Mouse (Mus musculus) liver, embryonic 16.5 days (tissue): Measurements from ENCODE around the gene Grin1. TPM values are rescaled to one million over a fixed set of nuclear protein-coding genes. Genes with fewer than 3 reads are reported as not detected.
"Not testable (repeated sequence)": the region's sequence is repeated elsewhere in the genome, so short reads cannot be mapped to it uniquely, and the experiment has no call there.

Source experiments
- ATAC-seq: fragments of 200-750 bp; cut with Nextera tagmentation; 2 replicates; pipeline ENCODE4 v1.8.0; 2017; ENCODE audit warnings: low read depth, mild to moderate bottlenecking, moderate number of reproducible peaks, moderate library complexity
- H3K27ac ChIP-seq: fragments of 300-500 bp; sonication (generic); 2 replicates; pipeline ENCODE4 v1.5.1; 2014; ENCODE audit warnings: mild to moderate bottlenecking, low read length
- H3K27me3 ChIP-seq: fragments of 300-500 bp; sonication (generic); 2 replicates; pipeline ENCODE4 v1.6.1; 2014; ENCODE audit warnings: low read depth, low read length, mixed read lengths; ENCODE audit not compliant: control insufficient read depth, insufficient read depth
- H3K36me3 ChIP-seq: fragments of 300-500 bp; sonication (generic); 2 replicates; pipeline ENCODE4 v1.6.1; 2014; ENCODE audit warnings: mild to moderate bottlenecking; ENCODE audit not compliant: control insufficient read depth, insufficient read depth
- H3K4me1 ChIP-seq: fragments of 300-500 bp; sonication (generic); 2 replicates; pipeline ENCODE4 v1.6.1; 2014; ENCODE audit warnings: low read depth, low read length, mixed read lengths; ENCODE audit not compliant: control insufficient read depth
- H3K4me2 ChIP-seq: fragments of 300-500 bp; sonication (generic); 2 replicates; pipeline ENCODE4 v1.6.1; 2014; ENCODE audit warnings: low read depth, low read length, mixed read lengths
- H3K4me3 ChIP-seq: fragments of 300-500 bp; sonication (generic); 2 replicates; pipeline ENCODE4 v1.5.1; 2014; ENCODE audit warnings: low read depth, mild to moderate bottlenecking, low read length
- H3K9ac ChIP-seq: fragments of 300-500 bp; sonication (generic); 2 replicates; pipeline ENCODE4 v1.6.1; 2014; ENCODE audit warnings: low read depth, low read length
- H3K9me3 ChIP-seq: fragments of 300-500 bp; sonication (generic); replicated peaks from 2 replicates; pipeline ENCODE4 v1.6.1; 2016; ENCODE audit warnings: low read length; ENCODE audit not compliant: control insufficient read depth
- WGBS: fragments of 180-500 bp; shearing (Covaris S2); extraction: QIAGEN DNeasy Blood & Tissue Kit; methylation state at CpG from one replicate; pipeline ENCODE4 v1.1.7; 2014; ENCODE audit not compliant: insufficient replicate concordance; 5-methylcytosine and 5-hydroxymethylcytosine counted together
- polyA plus RNA-seq: library from polyadenylated mRNA; unstranded; fragments of >200 nt; fragmentation: Nextera tagmentation; extraction: Ambion mirVana; gene quantifications from 2 replicates; pipeline ENCODE4 v1.2.1, GENCODE M21; 2015

Gene Grin1
- polyA plus RNA-seq, 1 experiment from 2014 or later: 0.02 TPM

DNA sequence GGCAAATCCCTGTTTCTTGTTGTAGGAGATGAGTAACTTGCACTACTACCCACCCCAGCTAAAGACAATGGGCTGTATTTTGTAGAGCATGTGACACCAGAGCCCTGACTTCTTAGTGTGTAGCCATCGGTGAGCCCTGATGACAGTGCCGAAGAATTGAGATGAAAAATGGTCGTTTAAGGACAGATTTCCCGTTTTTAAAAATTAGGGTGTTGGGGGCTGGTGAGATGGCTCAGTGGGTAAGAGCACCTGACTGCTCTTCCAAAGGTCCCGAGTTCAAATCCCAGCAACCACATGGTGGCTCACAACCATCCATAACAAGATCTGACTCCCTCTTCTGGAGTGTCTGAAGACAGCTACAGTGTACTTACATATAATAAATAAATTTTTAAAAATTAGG is 61.7 kb downstream of the Grin1 start:
- not testable (repeated sequence) for H3K27ac ChIP-seq, H3K4me2 ChIP-seq, H3K9me3 ChIP-seq, H3K4me3 ChIP-seq, H3K36me3 ChIP-seq, H3K9ac ChIP-seq, H3K27me3 ChIP-seq, ATAC-seq
- H3K4me1 ChIP-seq: peaks cover 19% of the 10 kb centered on the region
- 72% methylated on average over 5 of the region's 5 CpGs for WGBS

DNA sequence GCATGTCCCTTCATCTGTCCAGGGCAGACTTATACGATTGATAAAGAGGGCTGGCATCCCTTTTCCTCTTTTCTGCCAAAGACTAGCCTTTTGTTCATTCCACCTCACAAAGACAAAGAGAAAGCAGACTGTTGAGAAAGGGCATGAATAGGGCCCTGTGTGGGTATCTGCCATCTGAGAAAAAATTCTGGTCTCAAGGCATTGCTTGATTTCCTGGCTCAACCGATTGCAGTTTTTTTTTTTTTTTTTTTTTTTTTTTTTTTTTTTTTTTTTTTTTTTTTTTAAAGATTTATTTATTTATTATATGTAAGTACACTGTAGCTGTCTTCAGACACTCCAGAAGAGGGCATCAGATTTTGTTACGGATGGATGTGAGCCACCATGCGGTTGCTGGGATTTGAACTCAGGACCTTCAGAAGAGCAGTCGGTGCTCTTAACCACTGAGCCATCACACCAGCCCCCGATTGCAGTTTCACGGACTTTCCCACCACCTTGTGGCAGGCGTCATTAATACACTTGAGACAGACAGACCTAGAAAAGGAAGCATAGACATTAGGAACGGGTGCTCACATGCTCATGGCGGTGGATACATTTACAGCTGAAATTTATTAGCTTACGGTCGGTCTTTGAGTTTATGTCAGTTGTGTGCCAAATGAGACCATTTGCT is 62.4 kb downstream of the Grin1 start:
- not testable (repeated sequence) for H3K36me3 ChIP-seq
- 40% methylated on average over 11 of the region's 12 CpGs for WGBS

DNA sequence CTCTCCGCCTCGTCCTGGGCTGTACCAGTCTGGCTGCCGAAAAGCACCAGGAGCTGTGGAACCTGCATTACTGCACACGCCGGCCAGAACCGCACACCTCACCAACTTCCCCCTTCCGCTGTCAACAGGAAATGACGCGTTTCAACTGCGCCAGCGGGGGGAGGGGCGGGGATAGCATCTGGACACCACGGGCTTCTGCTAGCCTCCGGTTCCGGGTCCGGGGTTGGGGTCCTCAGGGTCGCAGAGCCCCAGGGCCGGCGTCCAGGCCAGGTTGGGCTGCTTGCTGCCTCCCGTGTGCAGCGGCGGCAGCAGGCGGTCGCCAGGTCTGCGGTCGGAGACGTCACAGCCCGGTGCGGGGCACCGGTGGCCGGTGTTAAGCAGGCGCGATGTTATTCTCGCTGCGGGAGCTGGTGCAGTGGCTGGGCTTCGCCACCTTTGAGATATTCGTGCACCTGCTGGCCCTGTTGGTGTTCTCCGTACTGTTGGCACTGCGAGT is 63.7 kb downstream of the Grin1 start, which contains the start of gene Tmem203:
Gene Tmem203, plus strand, starts transcription at position 156 of the 496 bp plus-strand sequence.
- Histone ChIP-seq H3K9me3 (no peaks in the 10 kb centered on the region), H3K27ac (peak within 1 kb of the TSS; percentile 87), H3K36me3 (peaks cover 5% of the 10 kb centered on the region; the same call in 1 of the 2 replicates), H3K27me3 (no peaks in the 10 kb centered on the region), H3K4me3 (peak within 1 kb of the TSS; percentile 100), H3K9ac (peak within 1 kb of the TSS; percentile 91), H3K4me1 (peaks cover 14% of the 10 kb centered on the region), H3K4me2 (peak within 1 kb of the TSS; percentile 73)
- ATAC-seq: peak; percentile 88
- under 1% methylated on average over 39 of the region's 39 CpGs for WGBS

More for the DNA sequence above, 62.4 kb downstream of the Grin1 start:
- Histone ChIP-seq H3K4me3 (peak overlapping the region; percentile 100), H3K9ac (peak overlapping the region; percentile 91), H3K4me2 (peak overlapping the region; percentile 73), H3K4me1 (peaks cover 14% of the 10 kb centered on the region)
- H3K27me3 ChIP-seq, H3K27ac ChIP-seq, ATAC-seq, H3K9me3 ChIP-seq: not testable (repeated sequence)

GRCm38 (mm10) chr2:25252331-25252730 is 66.7 kb downstream of the Grin1 start:
- H3K4me2 ChIP-seq: no peak overlapping the region
- H3K9me3 ChIP-seq: no peaks in the 10 kb centered on the region
- 76% methylated on average over 1 of the region's 1 CpGs for WGBS
- no peaks in the 10 kb centered on the region for H3K27me3 ChIP-seq
- no peak overlapping the region for H3K27ac ChIP-seq
- peaks cover 15% of the 10 kb centered on the region for H3K36me3 ChIP-seq
- no peak overlapping the region for H3K4me3 ChIP-seq
- no peak for ATAC-seq
- no peak overlapping the region for H3K9ac ChIP-seq
- H3K4me1 ChIP-seq: peaks cover 14% of the 10 kb centered on the region

GRCm38 (mm10) chr2:25246183-25247072 is 72.6 kb downstream of the Grin1 start, which contains the start of gene AL732309.1:
Gene AL732309.1 (minus strand): TSS chr2:25246863.
- Histone ChIP-seq H3K27me3 (peaks cover 20% of the 10 kb centered on the region), H3K4me2 (no peak within 1 kb of the TSS), H3K36me3 (peaks cover 15% of the 10 kb centered on the region), H3K27ac (no peak within 1 kb of the TSS), H3K9me3 (no peaks in the 10 kb centered on the region), H3K9ac (no peak within 1 kb of the TSS), H3K4me3 (no peak within 1 kb of the TSS), H3K4me1 (peaks cover 12% of the 10 kb centered on the region)
- ATAC-seq: no peak
- 78% methylated on average over 10 of the region's 10 CpGs for WGBS

DNA sequence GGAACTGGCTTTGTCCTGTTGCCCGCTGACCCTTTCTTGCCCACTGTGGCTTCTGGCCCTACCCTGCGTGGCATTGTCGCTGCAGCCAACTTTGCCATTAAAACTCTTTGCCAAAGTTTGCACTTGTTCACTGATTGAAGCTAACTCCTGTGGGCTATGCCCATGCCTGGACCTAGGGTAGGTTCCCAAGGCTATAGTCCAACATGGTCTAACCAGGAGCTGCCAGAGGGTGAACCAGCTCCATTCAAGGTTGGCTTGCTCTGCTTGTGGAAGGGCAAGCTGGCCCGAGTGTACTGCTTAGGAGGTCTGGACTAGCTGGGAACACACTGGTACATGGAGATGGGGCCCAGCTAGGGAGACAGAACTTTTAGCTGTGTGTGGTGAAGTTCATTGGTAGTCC is 74.8 kb downstream of the Grin1 start:
- ATAC-seq: no peak
- Histone ChIP-seq H3K9me3 (no peaks in the 10 kb centered on the region), H3K27me3 (peaks cover 29% of the 10 kb centered on the region), H3K4me1 (peaks cover 19% of the 10 kb centered on the region), H3K9ac (no peak overlapping the region), H3K27ac (no peak overlapping the region), H3K36me3 (peaks cover 4% of the 10 kb centered on the region), H3K4me3 (no peak overlapping the region), H3K4me2 (no peak overlapping the region)
- WGBS: 75% methylated on average over 4 of the region's 4 CpGs

GRCm38 (mm10) chr2:25243342-25243741 is 75.6 kb downstream of the Grin1 start:
- Histone ChIP-seq H3K4me2 (no peak overlapping the region), H3K9me3 (no peaks in the 10 kb centered on the region), H3K4me1 (peaks cover 19% of the 10 kb centered on the region), H3K4me3 (no peak overlapping the region), H3K27ac (no peak overlapping the region), H3K9ac (no peak overlapping the region), H3K36me3 (no peaks in the 10 kb centered on the region; the same call in none of the 2 replicates), H3K27me3 (peaks cover 29% of the 10 kb centered on the region)
- no peak for ATAC-seq
- WGBS: 66% methylated on average over 8 of the region's 8 CpGs

DNA sequence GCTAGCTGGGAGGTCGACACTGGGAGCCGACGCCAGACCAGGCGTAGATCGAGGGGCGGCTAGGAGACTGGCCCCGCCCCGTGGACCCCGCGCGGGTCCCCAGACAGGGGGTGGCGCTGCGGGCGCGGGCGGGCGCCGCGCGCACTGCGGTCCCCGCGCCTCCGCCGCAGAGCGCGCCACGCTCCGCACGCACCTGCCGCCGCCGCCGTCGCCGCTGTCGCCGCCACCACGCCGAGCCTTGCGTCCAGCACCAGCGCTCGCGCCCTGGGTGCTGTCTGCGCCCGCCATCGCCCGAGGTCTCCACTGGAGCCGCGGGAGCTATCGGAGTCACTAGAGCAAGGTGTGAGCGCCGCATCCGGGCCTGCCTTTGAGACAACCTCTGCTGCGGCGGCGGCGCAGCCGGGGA is 76.9 kb downstream of the Grin1 start, which contains the start of the genes Rnf208 and Cysrt1:
Gene Rnf208, plus strand, starts transcription at position 155 of the 406 bp plus-strand sequence.
Gene Cysrt1, minus strand, starts transcription at position 352 of the 406 bp plus-strand sequence.
- peak within 1 kb of the TSS; percentile 33; the same call in 1 of the 2 replicates for H3K9ac ChIP-seq
- no peak within 1 kb of the TSS for H3K27ac ChIP-seq

More for the DNA sequence above, 76.9 kb downstream of the Grin1 start, which contains the start of the genes Rnf208 and Cysrt1:
- Histone ChIP-seq H3K27me3 (peaks cover 29% of the 10 kb centered on the region), H3K36me3 (no peaks in the 10 kb centered on the region; the same call in 1 of the 2 replicates), H3K4me1 (peaks cover 19% of the 10 kb centered on the region), H3K9me3 (no peaks in the 10 kb centered on the region), H3K4me2 (peak within 1 kb of the TSS; percentile 73), H3K4me3 (peak within 1 kb of the TSS; percentile 56)
- ATAC-seq: no peak
- WGBS: 0% methylated on average over 33 of the region's 59 CpGs
